Mouse (Mus musculus) lung, adult 2 months (tissue): ENCODE measurements around the gene Ptprg. TPM values are rescaled to one million over a fixed set of nuclear protein-coding genes. Genes with fewer than 3 reads are reported as not detected.

Experiments
- DNase-seq: peaks from one replicate; pipeline ENCODE4 v3.0.0; 2022
- H3K4me1 ChIP-seq: fragments of 200-500 bp; 2 replicates; pipeline ENCODE4 v1.6.1; 2011; ENCODE audit warnings: low read length; ENCODE audit not compliant: control insufficient read depth, insufficient read depth
- H3K4me3 ChIP-seq: fragments of 200-500 bp; replicated peaks from 2 replicates; pipeline ENCODE3; 2011; ENCODE audit warnings: low read depth, mild to moderate bottlenecking, control low read depth, low read length; ENCODE audit errors: extremely low read depth
- CTCF ChIP-seq: fragments of 200-500 bp; IDR thresholded peaks from 2 replicates; pipeline ENCODE4 v1.5.1; 2011; ENCODE audit warnings: mild to moderate bottlenecking, low read length, control low read depth; ENCODE audit not compliant: insufficient read depth
- POLR2A ChIP-seq: fragments of 200-500 bp; IDR thresholded peaks from 2 replicates; pipeline ENCODE4 v1.6.1; 2011; ENCODE audit warnings: low read depth, mild to moderate bottlenecking, control low read depth, low read length, borderline replicate concordance; ENCODE audit errors: extremely low read depth
- WGBS: fragments of 180-500 bp; shearing (Covaris S2); methylation state at CpG from one replicate; pipeline ENCODE4 v1.1.7; 2018; 5-methylcytosine and 5-hydroxymethylcytosine counted together
- polyA plus RNA-seq: library from polyadenylated mRNA; depleted of rRNA; stranded (reverse); fragments of >200 nt; gene quantifications from 2 replicates; pipeline ENCODE4 v1.2.3, GENCODE M21; 2012

The Ptprg gene
- polyA plus RNA-seq, 1 experiment, result 79.9 TPM

- no peak for DNase-seq
- H3K4me1 ChIP-seq, result peaks cover 6% of the 10 kb centered on the region
- no peak overlapping the region for H3K4me3 ChIP-seq
- TF ChIP-seq POLR2A, result no peak
- no peak for TF ChIP-seq CTCF
- 37% methylated on average over 5 of the region's 5 CpGs for WGBS
Observed at GRCm38 (mm10) chr14:12113326-12113725, 560.0 kb downstream of the Ptprg start.

GRCm38 (mm10) chr14:12114016-12114415, 560.7 kb downstream of the Ptprg start:
- H3K4me1 ChIP-seq, result peaks cover 5% of the 10 kb centered on the region
- TF ChIP-seq CTCF (no peak), POLR2A (no peak)
- 78% methylated on average over 6 of the region's 6 CpGs for WGBS
- H3K4me3 ChIP-seq, result no peak overlapping the region
- DNase-seq, result no peak

- WGBS, result 71% methylated on average over 8 of the region's 8 CpGs
- no peaks in the 10 kb centered on the region; the same call in 1 of the 2 replicates for H3K4me1 ChIP-seq
- no peak for TF ChIP-seq POLR2A
- TF ChIP-seq CTCF, result no peak
- no peak overlapping the region for H3K4me3 ChIP-seq
- DNase-seq, result no peak
Observed at GRCm38 (mm10) chr14:12119260-12119659, 565.9 kb downstream of the Ptprg start.

GRCm38 (mm10) chr14:12121906-12122305, 568.6 kb downstream of the Ptprg start:
- Histone ChIP-seq H3K4me3 (no peak overlapping the region), H3K4me1 (no peaks in the 10 kb centered on the region; the same call in 1 of the 2 replicates)
- WGBS, result 92% methylated on average over 7 of the region's 7 CpGs
- no peak for DNase-seq
- no peak for TF ChIP-seq CTCF
- no peak for TF ChIP-seq POLR2A

- DNase-seq, result no peak
- TF ChIP-seq POLR2A (no peak), CTCF (no peak)
- no peak overlapping the region for H3K4me3 ChIP-seq
- 77% methylated on average over 3 of the region's 3 CpGs for WGBS
- H3K4me1 ChIP-seq, result no peaks in the 10 kb centered on the region; the same call in 1 of the 2 replicates
Observed at GRCm38 (mm10) chr14:12124682-12125081, 571.4 kb downstream of the Ptprg start.

- WGBS, result 82% methylated on average over 3 of the region's 3 CpGs
- no peak for DNase-seq
- TF ChIP-seq CTCF, result no peak
- no peak for TF ChIP-seq POLR2A
- H3K4me1 ChIP-seq, result no peaks in the 10 kb centered on the region; the same call in 1 of the 2 replicates
- H3K4me3 ChIP-seq, result no peak overlapping the region
Observed at GRCm38 (mm10) chr14:12127951-12128350, 574.6 kb downstream of the Ptprg start.

- no peak for TF ChIP-seq POLR2A
- TF ChIP-seq CTCF, result no peak
- Histone ChIP-seq H3K4me1 (peaks cover 13% of the 10 kb centered on the region), H3K4me3 (no peak overlapping the region)
- WGBS, result 49% methylated on average over 7 of the region's 7 CpGs
- DNase-seq, result no peak
Observed at GRCm38 (mm10) chr14:12132046-12132615, 578.8 kb downstream of the Ptprg start.

- TF ChIP-seq POLR2A (no peak), CTCF (no peak)
- H3K4me3 ChIP-seq, result no peak overlapping the region
- H3K4me1 ChIP-seq, result peaks cover 13% of the 10 kb centered on the region
- no peak for DNase-seq
- 47% methylated on average over 3 of the region's 3 CpGs for WGBS
Observed at GRCm38 (mm10) chr14:12133163-12133562, 579.8 kb downstream of the Ptprg start.

GRCm38 (mm10) chr14:12134504-12134903, 581.2 kb downstream of the Ptprg start:
- WGBS, result 50% methylated on average over 4 of the region's 4 CpGs
- no peak for DNase-seq
- Histone ChIP-seq H3K4me1 (peaks cover 13% of the 10 kb centered on the region), H3K4me3 (no peak overlapping the region)
- TF ChIP-seq POLR2A (no peak), CTCF (no peak)

- no peak for TF ChIP-seq POLR2A
- TF ChIP-seq CTCF, result no peak
- Histone ChIP-seq H3K4me1 (peaks cover 13% of the 10 kb centered on the region), H3K4me3 (no peak overlapping the region)
- WGBS, result 34% methylated on average over 4 of the region's 4 CpGs
- no peak for DNase-seq
Observed at GRCm38 (mm10) chr14:12136536-12136935, 583.2 kb downstream of the Ptprg start.
